Comparison of ENCODE assay signal across 26 mouse cellular contexts in the genomic region with DNA sequence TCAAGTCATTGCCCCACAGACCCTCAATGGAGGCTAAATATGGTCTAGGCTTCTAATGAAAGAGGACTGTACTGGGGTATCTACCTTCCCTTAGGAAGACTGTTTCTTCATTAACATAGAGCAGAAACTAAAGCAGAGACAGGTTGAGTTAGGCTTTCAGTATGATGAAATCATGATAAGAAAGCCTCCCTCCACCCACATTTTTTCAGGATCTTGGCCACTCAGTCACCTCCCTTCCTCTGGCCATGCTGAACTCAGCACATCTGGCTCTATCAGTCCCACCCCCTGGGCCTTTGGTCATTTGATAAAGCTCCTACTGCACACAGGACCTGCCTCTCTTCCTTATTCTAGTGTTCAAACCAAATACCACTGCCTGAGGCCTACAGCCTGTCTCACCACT. TPM values are rescaled to one million over a fixed set of nuclear protein-coding genes. Genes with fewer than 3 reads are reported as not detected.
DNase-seq lines count a peak whose midpoint lies in the region; ATAC-seq and TF ChIP-seq lines count a peak whose summit lies in the region.
"Had no signal": no experiment of that assay in that cellular context is flagged by ENCODE, and none has a peak within 500 bp of the region (broad histone marks: within the 10 kb centered on the region; RNA-seq: fewer than 3 reads in every experiment).

Cd5l (plus strand) TSS at position 301 of the 400 bp plus-strand sequence.

- intact Hi-C loops in heart, adult 2 months (cut with DNase I): no loop called here

- ATAC-seq in liver, embryonic 14.5 days (ENCODE audit: insufficient read depth): no peak
- ATAC-seq in liver, embryonic 11.5 days (replicated peaks; ENCODE audit: low FRiP score): no peak
- no peak for ATAC-seq in erythroid progenitor cell, adult 5-6 weeks (replicated peaks; ENCODE audit: low FRiP score, poor library complexity, severe bottlenecking)
- ATAC-seq in liver, postnatal 0 days: no peak
- ATAC-seq: activated CD4-positive, CD25-positive, alpha-beta regulatory T cell, adult 4 months; forebrain, embryonic 15.5 days had no signal

- H3K9me3 ChIP-seq in liver, embryonic 14.5 days (ENCODE audit: control insufficient read depth, low read length): no peaks in the 10 kb centered on the region
- no peaks in the 10 kb centered on the region for H3K9me3 ChIP-seq in liver, embryonic 11.5 days (ENCODE audit: control insufficient read depth, low read length)
- no peaks in the 10 kb centered on the region for H3K9me3 ChIP-seq in liver, postnatal 0 days (ENCODE audit: low read length)
- H3K9me3 ChIP-seq: embryonic facial prominence, embryonic 12.5 days; embryonic facial prominence, embryonic 15.5 days; forebrain, embryonic 12.5 days; forebrain, embryonic 15.5 days; hindbrain, embryonic 12.5 days; hindbrain, embryonic 15.5 days had no signal

- H3K4me3 ChIP-seq in heart, adult 2 months: no peak within 1 kb of the TSS
- H3K4me3 ChIP-seq in liver, embryonic 14.5 days (ENCODE audit: insufficient read depth in 1 of 2, low read depth in 2 of 2, low read length in 2 of 2): no peak within 1 kb of the TSS
- H3K4me3 ChIP-seq in liver, embryonic 11.5 days (ENCODE audit: low read depth, low read length): no peak within 1 kb of the TSS
- H3K4me3 ChIP-seq in liver, postnatal 0 days (ENCODE audit: low read depth, low read length): no peak within 1 kb of the TSS
- H3K4me3 ChIP-seq: embryonic facial prominence, embryonic 12.5 days; embryonic facial prominence, embryonic 15.5 days; forebrain, embryonic 12.5 days; forebrain, embryonic 15.5 days; hindbrain, embryonic 12.5 days; hindbrain, embryonic 15.5 days had no signal

- no peak within 1 kb of the TSS for H3K4me2 ChIP-seq in liver, embryonic 14.5 days (ENCODE audit: low read depth)
- H3K4me2 ChIP-seq in liver, embryonic 11.5 days: no peak within 1 kb of the TSS
- H3K4me2 ChIP-seq in liver, postnatal 0 days (ENCODE audit: low read depth, low read length): no peak within 1 kb of the TSS
- H3K4me2 ChIP-seq: embryonic facial prominence, embryonic 12.5 days; embryonic facial prominence, embryonic 15.5 days; forebrain, embryonic 12.5 days; forebrain, embryonic 15.5 days; heart, embryonic 11.5 days; hindbrain, embryonic 12.5 days; hindbrain, embryonic 15.5 days had no signal

- TF ChIP-seq POLR2A in heart, adult 2 months (IDR thresholded peaks at IDR 0.05; ENCODE audit: insufficient read depth, low read depth, low read length): no peak

- no peaks in the 10 kb centered on the region for H3K79me2 ChIP-seq in heart, adult 2 months (replicated peaks; ENCODE audit: control insufficient read depth, insufficient read depth, low read length)

- TF ChIP-seq CTCF in heart, adult 2 months (IDR thresholded peaks at IDR 0.05): no peak
- no peak for TF ChIP-seq CTCF in liver, embryonic 14.5 days (IDR thresholded peaks at IDR 0.05; ENCODE audit: low read depth)
- TF ChIP-seq CTCF in liver, postnatal 0 days (IDR thresholded peaks at IDR 0.05; ENCODE audit: low read depth): no peak

- no peaks in the 10 kb centered on the region for H3K36me3 ChIP-seq in heart, adult 2 months (ENCODE audit: control insufficient read depth, insufficient read depth, low read length)
- H3K36me3 ChIP-seq in liver, embryonic 14.5 days (replicated peaks; ENCODE audit: control insufficient read depth, insufficient read depth, low read depth): no peaks in the 10 kb centered on the region
- no peaks in the 10 kb centered on the region for H3K36me3 ChIP-seq in liver, embryonic 11.5 days (ENCODE audit: control insufficient read depth, insufficient read depth, low read length)
- H3K36me3 ChIP-seq in liver, postnatal 0 days (replicated peaks; ENCODE audit: insufficient read depth, low read length): no peaks in the 10 kb centered on the region
- H3K36me3 ChIP-seq: embryonic facial prominence, embryonic 12.5 days; embryonic facial prominence, embryonic 15.5 days; forebrain, embryonic 12.5 days; forebrain, embryonic 15.5 days; hindbrain, embryonic 12.5 days; hindbrain, embryonic 15.5 days had no signal

- peak; percentile 9 for DNase-seq in heart, adult 11 months
- no peak for DNase-seq in heart, adult 2 months
- DNase-seq in liver, embryonic 14.5 days (ENCODE audit: low read depth in 3 of 3, low spot score in 3 of 3): no peak
- no peak for DNase-seq in liver, embryonic 11.5 days (ENCODE audit: low spot score)
- DNase-seq in liver, postnatal 0 days: no peak
- DNase-seq in left cerebral cortex, adult 18-20 months (ENCODE audit: low spot score in 2 of 2): no peak
- DNase-seq in lung, postnatal 36 days: no peak
- DNase-seq: adrenal gland, adult 8-10 months; adrenal gland, postnatal 25 days; cerebellum, adult 11 months; cerebellum, adult 2 months; cerebellum, adult 9-11 months; cerebellum, postnatal 25 days; gastrocnemius, postnatal 25 days had no signal

- H3K27me3 ChIP-seq in heart, adult 2 months (ENCODE audit: control insufficient read depth, insufficient read depth, low read length): no peaks in the 10 kb centered on the region
- H3K27me3 ChIP-seq in liver, embryonic 14.5 days (ENCODE audit: control insufficient read depth, insufficient read depth, low read length): no peaks in the 10 kb centered on the region
- H3K27me3 ChIP-seq in liver, embryonic 11.5 days (replicated peaks; ENCODE audit: control insufficient read depth, insufficient read depth, low read length): no peaks in the 10 kb centered on the region
- H3K27me3 ChIP-seq in liver, postnatal 0 days (ENCODE audit: insufficient read depth, low read length): no peaks in the 10 kb centered on the region
- H3K27me3 ChIP-seq: embryonic facial prominence, embryonic 12.5 days; embryonic facial prominence, embryonic 15.5 days; forebrain, embryonic 12.5 days; forebrain, embryonic 15.5 days; hindbrain, embryonic 12.5 days; hindbrain, embryonic 15.5 days had no signal

- no peak for TF ChIP-seq EP300 in heart, adult 2 months (IDR thresholded peaks at IDR 0.05; ENCODE audit: insufficient read depth, low read depth, low read length)
- no peak for TF ChIP-seq EP300 in liver, embryonic 14.5 days (IDR thresholded peaks at IDR 0.05; ENCODE audit: low read depth)
- TF ChIP-seq EP300 in liver, postnatal 0 days (IDR thresholded peaks at IDR 0.05; ENCODE audit: low read depth): no peak

- no peaks in the 10 kb centered on the region for H3K4me1 ChIP-seq in heart, adult 2 months (ENCODE audit: control insufficient read depth, insufficient read depth, low read length)
- no peaks in the 10 kb centered on the region for H3K4me1 ChIP-seq in liver, embryonic 14.5 days (replicated peaks; ENCODE audit: control insufficient read depth in 2 of 2, insufficient read depth in 2 of 2, low read length in 1 of 2)
- H3K4me1 ChIP-seq in liver, embryonic 11.5 days (replicated peaks; ENCODE audit: control insufficient read depth, insufficient read depth, low read length): no peaks in the 10 kb centered on the region
- no peaks in the 10 kb centered on the region for H3K4me1 ChIP-seq in liver, postnatal 0 days (ENCODE audit: insufficient read depth)
- H3K4me1 ChIP-seq: embryonic facial prominence, embryonic 12.5 days; embryonic facial prominence, embryonic 15.5 days; forebrain, embryonic 12.5 days; forebrain, embryonic 15.5 days; hindbrain, embryonic 12.5 days; hindbrain, embryonic 15.5 days had no signal

- H3K9ac ChIP-seq in heart, adult 2 months (ENCODE audit: low read depth, low read length): no peak within 1 kb of the TSS
- no peak within 1 kb of the TSS for H3K9ac ChIP-seq in liver, embryonic 14.5 days (replicated peaks)
- no peak within 1 kb of the TSS for H3K9ac ChIP-seq in liver, embryonic 11.5 days (ENCODE audit: low read depth, low read length)
- no peak within 1 kb of the TSS for H3K9ac ChIP-seq in liver, postnatal 0 days (replicated peaks)
- H3K9ac ChIP-seq: embryonic facial prominence, embryonic 12.5 days; embryonic facial prominence, embryonic 15.5 days; forebrain, embryonic 12.5 days; forebrain, embryonic 15.5 days; hindbrain, embryonic 12.5 days; hindbrain, embryonic 15.5 days had no signal

- no peak within 1 kb of the TSS for H3K27ac ChIP-seq in heart, adult 2 months
- H3K27ac ChIP-seq in liver, embryonic 14.5 days: no peak within 1 kb of the TSS
- H3K27ac ChIP-seq in liver, embryonic 11.5 days (ENCODE audit: low read depth, low read length): no peak within 1 kb of the TSS
- no peak within 1 kb of the TSS for H3K27ac ChIP-seq in liver, postnatal 0 days (ENCODE audit: low read depth)
- H3K27ac ChIP-seq: embryonic facial prominence, embryonic 12.5 days; embryonic facial prominence, embryonic 15.5 days; forebrain, embryonic 12.5 days; forebrain, embryonic 15.5 days; hindbrain, embryonic 12.5 days; hindbrain, embryonic 15.5 days had no signal

RNA-seq across cellular contexts. Expression of gene Cd5l, which starts in this region (rescaled TPM):
- total RNA-seq in heart, adult 2 months (2021): 1 to 10 TPM in 1 of 2 experiments, under 1 TPM in 1; 0.18 to 1.3 TPM
- polyA plus RNA-seq in heart, adult 2 months (2012; rRNA removed): 0.44 and 0.59 TPM in 2 replicates
- polyA plus RNA-seq in liver, embryonic 14.5 days (2012; rRNA removed): 40.8 and 52.4 TPM in 2 replicates
- 42.0 and 45.7 TPM in 2 replicates for polyA plus RNA-seq in liver, embryonic 14.5 days (2014; fragmentation: Nextera tagmentation; extraction: Ambion mirVana)
- 3.2 and 3.8 TPM in 2 replicates for polyA plus RNA-seq in liver, embryonic 11.5 days (2014; fragmentation: Nextera tagmentation; extraction: Ambion mirVana)
- total RNA-seq in erythroid progenitor cell, adult 5-6 weeks (2015; ENCODE audit: low replicate concordance): 17.7 and 18.9 TPM in 2 replicates
- total RNA-seq in erythroid progenitor cell, adult 5-6 weeks (2017; ENCODE audit: low replicate concordance): 34.0 and 34.9 TPM in 2 replicates
- 64.4 and 70.9 TPM in 2 replicates for polyA plus RNA-seq in liver, postnatal 0 days (2015; fragmentation: Nextera tagmentation; extraction: Ambion mirVana)
- total RNA-seq in left cerebral cortex, adult 18-20 months (2021): not detected
- total RNA-seq: ES-E14; gastrocnemius, adult 8-10 months had no signal
- polyA plus RNA-seq: forebrain, embryonic 12.5 days; heart, embryonic 14.5 days; hindbrain, embryonic 12.5 days had no signal

Comparison
In these comparisons a context has a peak if more than half of its experiments do, and no peak if none do; other contexts are left out.
1. RNA of gene Cd5l (total RNA-seq): 17.7 to 34.9 TPM in erythroid progenitor cell, adult 5-6 weeks; 0.18 to 1.3 TPM in heart, adult 2 months and not detected in left cerebral cortex, adult 18-20 months; every median in the first group is over 4 times any median in the second.